Comparison of ENCODE assay signal across 8 mouse cellular contexts in the genomic region with DNA sequence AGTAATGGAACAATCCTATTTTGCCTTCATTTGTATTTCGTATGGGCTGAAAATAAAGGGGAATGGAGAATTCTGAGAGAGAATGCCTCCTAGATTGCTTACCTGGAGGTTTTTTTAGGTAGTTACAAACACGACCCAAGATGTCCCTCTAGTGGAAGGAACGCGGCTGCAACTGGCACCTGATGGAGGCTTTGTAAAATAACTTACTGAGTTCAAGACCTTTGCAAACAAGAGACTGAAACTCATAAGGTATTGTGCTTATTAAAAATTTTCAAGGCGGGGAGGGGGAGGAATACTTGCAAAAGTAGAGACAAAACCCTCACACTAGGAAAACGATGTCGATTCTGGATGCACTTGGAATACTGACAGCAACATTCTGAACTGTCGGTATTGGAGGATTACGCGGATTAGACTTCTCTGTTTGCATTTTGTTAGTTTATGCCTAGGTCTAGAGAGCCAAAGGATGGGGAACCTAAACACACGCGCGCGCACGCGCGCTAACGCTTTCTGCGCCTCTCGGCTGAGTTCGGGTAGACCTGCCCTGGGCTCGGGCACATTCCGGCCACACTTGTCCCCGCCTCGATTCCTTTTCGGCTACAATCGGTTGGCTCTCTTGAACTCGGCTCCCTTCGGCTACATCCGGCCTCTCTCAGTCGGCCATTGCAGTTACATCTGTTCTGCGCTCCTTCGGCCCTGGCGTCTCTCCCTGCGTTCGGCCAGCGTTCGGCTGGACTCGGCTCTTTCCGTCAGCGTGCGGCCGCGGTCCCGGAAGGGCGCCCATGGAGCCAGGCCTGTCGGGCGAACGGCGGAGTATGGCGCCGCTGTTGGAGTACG. TPM values are rescaled to one million over a fixed set of nuclear protein-coding genes. Genes with fewer than 3 reads are reported as not detected.
DNase-seq lines count a peak whose midpoint lies in the region; ATAC-seq and TF ChIP-seq lines count a peak whose summit lies in the region.

Ercc4 (plus strand) TSS at position 529 of the 834 bp plus-strand sequence.

- TF ChIP-seq CTCF in gastrocnemius, adult 2 months (IDR thresholded peaks at IDR 0.05) = no peak; the same call in 1 of the 2 replicates
- peak; percentile 84 for TF ChIP-seq CTCF in hindbrain, postnatal 0 days (IDR thresholded peaks at IDR 0.05; ENCODE audit: low read depth)
- peak; percentile 84 for TF ChIP-seq CTCF in left cerebral cortex, adult 2 months (IDR thresholded peaks at IDR 0.05)

- H3K4me1 ChIP-seq in hindbrain, postnatal 0 days (ENCODE audit: insufficient read depth, low read length) = peaks cover 4% of the 10 kb centered on the region; the same call in 1 of the 2 replicates

- H3K36me3 ChIP-seq in hindbrain, postnatal 0 days (ENCODE audit: insufficient read depth, low read length) = peaks cover 14% of the 10 kb centered on the region

- intact Hi-C loops in gastrocnemius, adult 2 months (cut with DNase I) = loop anchor here (10.0 kb wide), 1 partner anchor 1045 kb away; no protein-coding TSS in a partner anchor
- intact Hi-C loops in left cerebral cortex, adult 2 months (cut with DNase I) = loop anchor here (10.0 kb wide), 1 partner anchor 1125 kb away; the partner anchor contains the start of gene Shisa9

- peak within 1 kb of the TSS; percentile 90 for H3K4me3 ChIP-seq in gastrocnemius, adult 2 months
- peak within 1 kb of the TSS; percentile 77 for H3K4me3 ChIP-seq in hindbrain, postnatal 0 days (ENCODE audit: low read length)
- H3K4me3 ChIP-seq in left cerebral cortex, adult 2 months = peak within 1 kb of the TSS; percentile 75

- DNase-seq in ZHBTc4 (ENCODE audit: low read depth, low spot score) = peak; percentile 93
- DNase-seq in gastrocnemius, adult 2 months = peak; percentile 97
- peak; percentile 98 for DNase-seq in hindbrain, postnatal 0 days (ENCODE audit: low spot score)
- peak; percentile 96 to 99 for DNase-seq in left cerebral cortex, adult 2 months (ENCODE audit: extremely low spot score in 1 of 2, low spot score in 2 of 2)
- peak; percentile 96 for DNase-seq in right cerebral cortex, adult 2 months (ENCODE audit: low spot score in 2 of 2)
- DNase-seq in urinary bladder, postnatal 14 days (ENCODE audit: low spot score) = peak; percentile 98

- peak; percentile 99 for ATAC-seq in common myeloid progenitor, adult 5-6 weeks (replicated peaks; ENCODE audit: low read depth, poor library complexity, severe bottlenecking)
- ATAC-seq in hindbrain, postnatal 0 days = peak; percentile 98
- ATAC-seq in megakaryocyte, adult 5-6 weeks (ENCODE audit: poor library complexity, severe bottlenecking) = peak; percentile 98

- peak within 1 kb of the TSS; percentile 98 for H3K9ac ChIP-seq in hindbrain, postnatal 0 days (replicated peaks; ENCODE audit: low read length)

- H3K9me3 ChIP-seq in hindbrain, postnatal 0 days (ENCODE audit: low read length) = no peaks in the 10 kb centered on the region

- WGBS in hindbrain, postnatal 0 days = 2% methylated on average over 53 of the region's 53 CpGs

- H3K27me3 ChIP-seq in hindbrain, postnatal 0 days (ENCODE audit: insufficient read depth, low read length) = no peaks in the 10 kb centered on the region

- peak within 1 kb of the TSS; percentile 86 for H3K4me2 ChIP-seq in hindbrain, postnatal 0 days (ENCODE audit: low read depth, low read length)

- H3K27ac ChIP-seq in gastrocnemius, adult 2 months = peak within 1 kb of the TSS; percentile 92
- H3K27ac ChIP-seq in hindbrain, postnatal 0 days = peak within 1 kb of the TSS; percentile 94
- peak within 1 kb of the TSS; percentile 80 for H3K27ac ChIP-seq in left cerebral cortex, adult 2 months

RNA-seq across cellular contexts. Expression of gene Ercc4, which starts in this region (rescaled TPM):
- total RNA-seq in common myeloid progenitor, adult 5-6 weeks (2017) = 10.8 and 20.8 TPM in 2 replicates
- total RNA-seq in gastrocnemius, adult 2 months (2021) = 1 to 10 TPM; 4.4 to 5.7 TPM
- 12.7 and 16.2 TPM in 2 replicates for total RNA-seq in hindbrain, postnatal 0 days (2014; rRNA removed)
- polyA plus RNA-seq in hindbrain, postnatal 0 days (2015; fragmentation: Nextera tagmentation; extraction: Ambion mirVana) = 14.1 and 14.5 TPM in 2 replicates
- total RNA-seq in left cerebral cortex, adult 2 months (2021) = 10 to 100 TPM; 21.3 to 25.8 TPM
- total RNA-seq in megakaryocyte, adult 5-6 weeks (2015) = 8.6 and 13.0 TPM in 2 replicates
- 7.7 and 7.9 TPM in 2 replicates for total RNA-seq in megakaryocyte, adult 5-6 weeks (2017)

Comparison
In these comparisons a context has a peak if more than half of its experiments do, and no peak if none do; other contexts are left out.
1. Peak in every context shown above with its lines: DNase-seq, ATAC-seq, H3K4me3 ChIP-seq and H3K27ac ChIP-seq.